Mouse (Mus musculus) cerebellum, adult 2 months (tissue): ENCODE measurements at regions not wholly inside any gene's neighbourhood (a gene's known extent, or its start where the extent isn't known, plus 50 kb on each side); places are given as distances from the start of the nearest gene placed in this dataset.

Source experiments
- DNase-seq, 2 experiments: peaks; one replicate each; pipeline ENCODE4 v3.0.0; 2021
- H3K27ac ChIP-seq: fragments of 200-500 bp; 2 replicates; pipeline ENCODE4 v1.5.1; 2012; ENCODE audit warnings: low read length, control low read depth, inconsistent platforms; ENCODE audit not compliant: insufficient read depth
- H3K27me3 ChIP-seq: fragments of 200-500 bp; 2 replicates; pipeline ENCODE4 v1.6.1; 2012; ENCODE audit warnings: inconsistent platforms, mild to moderate bottlenecking, low read length, moderate library complexity; ENCODE audit not compliant: control insufficient read depth, insufficient read depth
- H3K4me1 ChIP-seq: fragments of 200-500 bp; 2 replicates; pipeline ENCODE4 v1.6.1; 2011; ENCODE audit warnings: low read length; ENCODE audit not compliant: control insufficient read depth, insufficient read depth
- H3K4me3 ChIP-seq: fragments of 200-500 bp; replicated peaks from 2 replicates; pipeline ENCODE3; 2011; ENCODE audit warnings: mild to moderate bottlenecking, low read depth, low read length, control low read depth; ENCODE audit not compliant: insufficient read depth
- CTCF ChIP-seq: fragments of 200-500 bp; IDR thresholded peaks from 2 replicates; pipeline ENCODE4 v1.5.1; 2011; ENCODE audit warnings: low read depth, mild to moderate bottlenecking, control low read depth, low read length, moderate library complexity, borderline replicate concordance; ENCODE audit not compliant: insufficient read depth
- POLR2A ChIP-seq: fragments of 200-500 bp; IDR thresholded peaks from 2 replicates; pipeline ENCODE4 v1.6.1; 2011; ENCODE audit warnings: low read length, control low read depth, borderline replicate concordance; ENCODE audit not compliant: insufficient read depth
- WGBS: fragments of 180-500 bp; shearing (Covaris S2); methylation state at CpG from one replicate; pipeline ENCODE4 v1.1.7; 2018; 5-methylcytosine and 5-hydroxymethylcytosine counted together

DNA sequence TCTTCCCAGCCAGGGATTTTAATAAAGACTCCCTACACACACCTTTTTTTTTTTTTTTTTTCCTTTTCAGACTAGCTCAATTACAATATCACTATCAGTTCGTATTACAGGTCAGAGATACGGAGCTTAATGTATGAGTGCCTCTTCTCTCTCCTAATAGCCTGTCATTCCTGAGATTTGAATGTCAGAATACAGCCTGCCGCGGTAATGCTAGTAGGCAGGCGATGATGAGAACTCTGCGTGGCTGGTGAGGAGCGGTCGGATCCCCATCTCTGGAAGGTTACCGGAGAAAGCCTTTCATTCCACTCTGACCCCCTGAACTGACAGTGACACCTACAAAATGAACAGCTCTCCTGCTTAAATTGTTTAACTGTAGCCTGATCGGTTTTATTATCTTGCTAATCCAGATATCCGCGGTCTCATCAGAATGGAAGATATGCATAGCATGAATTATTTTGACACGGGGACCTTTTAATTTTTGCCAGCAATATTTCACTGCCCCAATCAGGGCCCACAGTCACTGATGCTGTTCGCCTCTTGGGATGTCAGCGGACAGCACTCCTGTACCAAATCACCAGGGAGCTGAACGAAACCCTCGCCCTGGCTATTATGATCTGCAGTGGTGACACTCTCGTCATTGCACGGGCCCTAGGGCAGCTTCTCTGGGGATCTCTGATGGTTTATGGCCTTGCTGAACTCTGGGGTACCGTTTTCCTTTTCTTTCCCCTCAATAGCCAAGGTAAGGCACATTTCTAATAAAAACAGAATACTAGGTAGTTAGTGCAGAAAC, 690.9 kb downstream of the 1700064H15Rik start:
- no peak for DNase-seq
- no peaks in the 10 kb centered on the region for H3K27me3 ChIP-seq
- H3K4me3 ChIP-seq, result no peak overlapping the region
- H3K27ac ChIP-seq, result no peak overlapping the region
- no peaks in the 10 kb centered on the region for H3K4me1 ChIP-seq
- TF ChIP-seq POLR2A, result no peak
- no peak for TF ChIP-seq CTCF
- 90% methylated on average over 20 of the region's 20 CpGs for WGBS

DNA sequence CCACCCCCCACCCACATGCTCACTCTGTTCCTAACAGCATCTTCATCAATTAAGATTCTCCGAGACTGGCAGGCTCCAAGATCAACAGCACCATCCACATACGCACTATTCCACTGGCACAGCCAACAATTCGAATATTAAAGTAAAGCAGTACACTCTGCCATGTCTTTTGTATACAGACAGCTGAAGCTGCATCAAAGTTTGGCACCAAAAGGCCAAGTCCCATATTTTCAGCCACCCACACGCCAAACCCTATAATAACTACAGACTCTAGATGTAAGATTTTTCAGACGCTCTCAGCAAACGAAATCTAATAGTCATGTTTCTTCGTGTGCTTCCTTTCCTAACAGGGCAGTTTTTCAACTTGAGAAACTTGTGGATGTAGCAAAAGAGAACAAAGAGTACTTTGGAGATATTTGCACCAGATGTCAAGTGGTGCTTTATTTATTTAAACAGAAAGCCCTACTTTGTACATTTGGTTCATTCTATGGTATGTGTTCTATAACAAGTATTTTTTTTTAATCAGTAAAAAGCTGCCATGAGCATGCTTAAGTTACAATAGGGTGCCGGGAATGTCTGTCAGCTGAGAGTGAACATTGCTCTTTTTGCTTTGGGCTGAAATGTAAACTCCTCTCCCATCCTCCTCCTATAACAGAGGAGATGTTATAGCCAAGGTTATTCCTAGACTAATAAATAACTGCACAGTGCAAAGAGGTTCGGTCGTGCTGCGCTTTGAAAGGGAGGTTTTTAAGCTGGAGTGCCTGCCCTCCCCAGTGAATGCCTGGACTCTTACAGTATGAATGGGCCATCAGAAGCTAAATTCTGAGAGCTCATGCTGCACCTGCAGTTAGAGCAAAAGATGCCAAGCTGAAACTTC, 686.9 kb downstream of the 1700064H15Rik start:
- 75% methylated on average over 11 of the region's 11 CpGs for WGBS
- no peak for DNase-seq

DNA sequence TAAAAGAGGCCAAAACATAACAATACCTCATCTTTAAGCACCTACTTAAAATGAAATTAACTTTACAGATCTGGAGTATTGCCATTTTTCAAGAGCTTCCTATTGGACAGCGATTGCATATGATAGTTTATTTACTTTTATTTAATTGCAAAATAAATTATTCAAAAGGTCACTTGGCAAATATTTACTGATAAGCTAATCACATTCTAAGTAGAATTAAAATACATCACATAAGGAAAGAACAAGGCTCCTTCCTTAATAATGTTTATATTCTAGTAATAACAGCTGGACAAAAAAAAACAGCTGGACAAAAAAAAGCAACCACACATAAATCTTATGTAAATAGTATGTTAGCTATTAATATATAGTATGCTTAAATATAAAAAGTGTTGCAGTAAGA, 668.1 kb downstream of the 1700064H15Rik start:
- TF ChIP-seq POLR2A (no peak), CTCF (no peak)
- 94% methylated on average over 1 of the region's 1 CpGs for WGBS
- Histone ChIP-seq H3K27me3 (no peaks in the 10 kb centered on the region), H3K4me3 (no peak overlapping the region), H3K27ac (no peak overlapping the region), H3K4me1 (no peaks in the 10 kb centered on the region)
- no peak for DNase-seq

More for the DNA sequence above, 686.9 kb downstream of the 1700064H15Rik start:
- H3K27me3 ChIP-seq, result no peaks in the 10 kb centered on the region
- no peak overlapping the region for H3K27ac ChIP-seq
- H3K4me3 ChIP-seq, result no peak overlapping the region
- no peaks in the 10 kb centered on the region for H3K4me1 ChIP-seq
- TF ChIP-seq CTCF, result no peak
- no peak for TF ChIP-seq POLR2A

DNA sequence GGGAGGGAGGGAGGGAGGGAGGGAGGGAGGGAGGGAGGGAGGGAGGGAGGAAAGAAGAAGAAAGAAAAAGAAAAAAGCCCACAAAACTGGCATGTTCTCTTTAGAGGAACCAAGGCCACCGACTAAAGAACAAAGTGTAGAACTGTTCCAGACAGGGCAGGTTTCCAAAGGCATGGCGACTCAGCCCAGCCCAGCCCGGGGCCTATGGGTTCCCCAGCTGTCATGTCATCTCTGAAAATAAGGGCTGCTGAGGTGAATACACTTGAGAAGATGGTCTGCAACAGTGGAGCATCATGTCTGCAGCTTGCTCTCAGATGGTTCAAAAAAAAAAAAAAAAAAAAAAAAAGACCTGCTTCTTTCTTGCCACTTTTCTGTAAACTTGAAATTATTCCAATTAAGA, 639.8 kb downstream of the 1700064H15Rik start:
- H3K27ac ChIP-seq, result no peak overlapping the region
- 19% methylated on average over 3 of the region's 3 CpGs for WGBS
- DNase-seq, result peak in 1 of 2 experiments; percentile 31
- H3K27me3 ChIP-seq, result no peaks in the 10 kb centered on the region
- TF ChIP-seq POLR2A (no peak), CTCF (no peak)
- no peaks in the 10 kb centered on the region for H3K4me1 ChIP-seq
- no peak overlapping the region for H3K4me3 ChIP-seq

DNA sequence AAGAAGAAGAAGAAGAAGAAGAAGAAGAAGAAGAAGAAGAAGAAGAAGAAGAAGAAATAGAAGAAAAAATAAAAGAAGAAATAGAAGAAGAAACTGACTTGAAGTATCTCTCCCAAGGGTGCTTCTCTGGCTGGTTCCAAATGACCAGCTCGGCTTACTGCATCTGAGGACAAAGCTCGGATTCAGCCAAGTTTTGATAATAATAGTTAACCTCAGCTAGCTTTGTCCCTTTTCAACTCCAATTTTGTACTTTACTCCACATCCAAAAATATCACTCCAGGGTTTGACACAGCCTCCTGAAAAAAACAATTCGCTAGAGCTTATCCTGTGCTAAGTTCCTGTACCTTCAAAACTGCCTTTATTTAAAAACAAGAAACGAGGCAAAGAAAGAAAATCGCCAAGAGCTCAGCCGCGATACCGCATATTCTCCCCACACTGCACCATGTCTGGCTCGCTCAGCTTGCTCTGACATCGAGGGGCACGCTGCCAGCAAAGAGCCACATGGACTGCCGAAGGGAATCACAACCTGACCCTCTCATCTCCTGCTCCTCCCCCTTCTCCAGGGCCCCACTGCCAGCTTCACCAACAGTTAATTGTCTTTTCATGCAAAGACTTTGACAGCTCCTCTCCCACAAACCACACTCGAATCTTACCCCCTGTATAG, 638.8 kb downstream of the 1700064H15Rik start:
- WGBS, result 4% methylated on average over 13 of the region's 13 CpGs
- Histone ChIP-seq H3K27ac (no peak overlapping the region), H3K4me3 (peak overlapping the region; percentile 5), H3K27me3 (no peaks in the 10 kb centered on the region), H3K4me1 (no peaks in the 10 kb centered on the region)
- TF ChIP-seq CTCF (no peak), POLR2A (no peak)
- DNase-seq, result peak; percentile 84 to 90

DNA sequence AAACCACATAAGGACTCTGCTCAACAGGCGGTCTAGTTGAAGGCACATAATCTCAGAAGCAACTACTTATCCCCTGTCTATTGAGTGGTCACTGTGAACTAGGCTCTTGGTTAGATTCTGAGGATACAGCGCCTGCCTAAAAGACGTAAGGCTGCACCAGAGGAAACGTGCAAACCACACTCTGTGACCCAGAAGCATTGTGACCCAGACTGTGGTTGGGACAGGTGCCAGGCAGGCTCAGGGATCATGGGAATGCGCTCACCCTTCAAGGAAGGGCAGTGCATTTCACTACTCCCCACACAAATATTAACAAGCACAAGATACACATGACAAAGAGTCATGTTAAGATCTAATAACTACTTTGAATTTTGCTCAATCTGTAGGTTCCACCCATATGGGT, 628.3 kb downstream of the 1700064H15Rik start:
- H3K4me3 ChIP-seq, result no peak overlapping the region
- TF ChIP-seq CTCF (no peak), POLR2A (no peak)
- no peak overlapping the region for H3K27ac ChIP-seq
- H3K27me3 ChIP-seq, result no peaks in the 10 kb centered on the region
- 84% methylated on average over 5 of the region's 5 CpGs for WGBS
- H3K4me1 ChIP-seq, result peaks cover 6% of the 10 kb centered on the region
- no peak for DNase-seq

DNA sequence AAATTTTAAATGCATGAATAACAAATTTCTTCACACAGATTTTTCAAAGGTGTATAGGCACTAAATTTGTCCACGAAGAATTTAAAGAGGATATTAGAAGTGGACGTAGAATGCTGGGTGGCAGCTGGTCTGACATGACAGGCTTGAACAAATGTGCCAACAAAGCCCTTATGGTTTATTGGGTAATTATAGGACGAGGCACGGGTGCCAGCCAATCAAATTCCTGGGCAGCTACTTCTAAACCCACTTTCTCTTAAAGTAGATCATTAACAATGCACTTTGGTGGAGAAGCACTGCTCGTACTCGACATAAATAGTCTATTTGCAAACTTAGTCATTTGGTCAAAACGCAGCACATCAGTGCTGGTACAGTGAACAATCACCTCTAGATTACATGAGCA, 626.4 kb downstream of the 1700064H15Rik start:
- DNase-seq, result no peak
- Histone ChIP-seq H3K27me3 (no peaks in the 10 kb centered on the region), H3K27ac (no peak overlapping the region), H3K4me1 (peaks cover 6% of the 10 kb centered on the region), H3K4me3 (no peak overlapping the region)
- no peak for TF ChIP-seq CTCF
- no peak for TF ChIP-seq POLR2A
- 45% methylated on average over 7 of the region's 7 CpGs for WGBS

DNA sequence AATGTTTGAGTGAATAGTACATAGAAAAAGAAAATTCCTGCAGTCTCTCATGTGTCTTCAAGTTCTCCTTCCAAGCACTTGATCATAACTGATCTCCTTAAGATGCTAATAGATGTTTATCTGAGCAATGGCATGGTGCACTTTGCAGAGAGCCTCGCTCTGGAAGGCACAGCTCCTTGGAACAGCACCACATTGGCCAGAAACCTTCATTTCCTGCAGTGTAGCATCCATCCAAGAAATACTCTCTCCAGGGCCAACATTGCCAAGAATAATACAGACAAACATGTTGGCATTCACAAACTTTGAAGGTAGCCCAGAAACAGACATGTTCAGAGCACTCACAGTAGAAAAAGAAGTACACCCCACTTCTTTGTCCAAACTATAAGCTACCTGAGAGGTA, 623.7 kb downstream of the 1700064H15Rik start:
- WGBS, result 13% methylated on average over 1 of the region's 1 CpGs
- Histone ChIP-seq H3K4me3 (no peak overlapping the region), H3K27me3 (no peaks in the 10 kb centered on the region), H3K4me1 (peaks cover 6% of the 10 kb centered on the region), H3K27ac (no peak overlapping the region)
- peak in 1 of 2 experiments; percentile 46 for DNase-seq
- TF ChIP-seq CTCF, result no peak
- TF ChIP-seq POLR2A, result no peak
